Mouse (Mus musculus) lung, postnatal 4 days (tissue): ENCODE measurements around the gene Ifna6.
"Not testable (repeated sequence)": the region's sequence is repeated elsewhere in the genome, so short reads cannot be mapped to it uniquely, and the experiment has no call there.

Experiments
- DNase-seq, 2 experiments: peaks; one replicate each; pipeline ENCODE4 v3.0.0; 2021

The Ifna6 gene

GRCm38 (mm10) chr4:88827116-88827515 is at the start of gene Ifna6:
Gene Ifna6, plus strand, starts transcription at chr4:88827416.
- DNase-seq: not testable (repeated sequence)

GRCm38 (mm10) chr4:88779550-88779949 is 47.7 kb upstream of the Ifna6 start, which contains the start of gene Gm13272:
Gene Gm13272, plus strand, starts transcription at chr4:88779850.
- not testable (repeated sequence) for DNase-seq

GRCm38 (mm10) chr4:88780320-88780719 is 46.9 kb upstream of the Ifna6 start:
- not testable (repeated sequence) for DNase-seq

GRCm38 (mm10) chr4:88781831-88782230 is 45.4 kb upstream of the Ifna6 start, which contains the start of gene Ifnz:
Gene Ifnz, plus strand, starts transcription at chr4:88782131.
- DNase-seq: not testable (repeated sequence)

- peak; percentile 39 to 74 for DNase-seq
Measured at GRCm38 (mm10) chr4:88782335-88782734, 44.9 kb upstream of the Ifna6 start.

- DNase-seq: not testable (repeated sequence)
Measured at GRCm38 (mm10) chr4:88785409-88785808, 41.8 kb upstream of the Ifna6 start, which contains the start of gene Gm13276. Gene Gm13276, plus strand, starts transcription at chr4:88785709.

GRCm38 (mm10) chr4:88788402-88788801 is 38.8 kb upstream of the Ifna6 start, which contains the start of gene Gm13277:
Gene Gm13277, plus strand, starts transcription at chr4:88788632.
- peak; percentile 82 to 88 for DNase-seq

- not testable (repeated sequence) for DNase-seq
Measured at GRCm38 (mm10) chr4:88791250-88791649, 36.0 kb upstream of the Ifna6 start, which contains the start of gene Gm13278. Gene Gm13278, plus strand, starts transcription at chr4:88791550.

GRCm38 (mm10) chr4:88793936-88794675 is 33.1 kb upstream of the Ifna6 start, which contains the start of gene Gm13275:
Gene Gm13275, plus strand, starts transcription at chr4:88794487.
- peak; percentile 77 to 81 for DNase-seq

- DNase-seq: not testable (repeated sequence)
Measured at GRCm38 (mm10) chr4:88797097-88797496, 30.1 kb upstream of the Ifna6 start, which contains the start of gene Gm13279. Gene Gm13279, plus strand, starts transcription at chr4:88797397.

GRCm38 (mm10) chr4:88799365-88799764 is 27.9 kb upstream of the Ifna6 start, which contains the start of gene Gm13285:
Gene Gm13285, plus strand, starts transcription at chr4:88799665.
- DNase-seq: not testable (repeated sequence)

GRCm38 (mm10) chr4:88802954-88803353 is 24.3 kb upstream of the Ifna6 start, which contains the start of gene Gm13287:
Gene Gm13287, plus strand, starts transcription at chr4:88803254.
- DNase-seq: not testable (repeated sequence)

GRCm38 (mm10) chr4:88805231-88805630 is 22.0 kb upstream of the Ifna6 start, which contains the start of gene Gm13288:
Gene Gm13288, plus strand, starts transcription at chr4:88805531.
- not testable (repeated sequence) for DNase-seq

- DNase-seq: peak; percentile 55 to 78
Measured at GRCm38 (mm10) chr4:88805761-88806160, 21.5 kb upstream of the Ifna6 start.

- DNase-seq: no peak
Measured at GRCm38 (mm10) chr4:88815928-88816327, 11.3 kb upstream of the Ifna6 start, which contains the start of gene Ifna7. Gene Ifna7, plus strand, starts transcription at chr4:88816228.

GRCm38 (mm10) chr4:88819659-88820058 is 7.6 kb upstream of the Ifna6 start, which contains the start of gene Ifna11:
Gene Ifna11, plus strand, starts transcription at chr4:88819959.
- no peak for DNase-seq

GRCm38 (mm10) chr4:88822995-88823394 is 4.2 kb upstream of the Ifna6 start:
- no peak for DNase-seq

GRCm38 (mm10) chr4:88830523-88830922 is 3.3 kb downstream of the Ifna6 start:
- peak in 1 of 2 experiments; percentile 14 for DNase-seq

GRCm38 (mm10) chr4:88835225-88835624 is 8.0 kb downstream of the Ifna6 start, which contains the start of gene Ifna5:
Gene Ifna5, plus strand, starts transcription at chr4:88835525.
- not testable (repeated sequence) for DNase-seq

- DNase-seq: no peak
Measured at GRCm38 (mm10) chr4:88838828-88839227, 11.6 kb downstream of the Ifna6 start.

- DNase-seq: no peak
Measured at GRCm38 (mm10) chr4:88840058-88840457, 12.8 kb downstream of the Ifna6 start.

- no peak for DNase-seq
Measured at GRCm38 (mm10) chr4:88841438-88841911, 14.3 kb downstream of the Ifna6 start, which contains the start of gene Ifna4. Gene Ifna4, plus strand, starts transcription at chr4:88841861.

GRCm38 (mm10) chr4:88845334-88845733 is 18.1 kb downstream of the Ifna6 start:
- no peak for DNase-seq
